Mouse (Mus musculus): ENCODE measurements around the gene Adam1b.

- no peak for TF ChIP-seq CTCF (IDR thresholded peaks at IDR 0.05; ENCODE audit: low read depth)
- no peak for TF ChIP-seq EP300 (IDR thresholded peaks at IDR 0.05; ENCODE audit: low read depth)
These were observed 3.6 kb upstream of the Adam1b start for GRCm38 (mm10) chr5:121506846-121507245.
